Mouse (Mus musculus) limb, embryonic 12.5 days (tissue): ENCODE data around the gene Reep3. TPM values are rescaled to one million over a fixed set of nuclear protein-coding genes. Genes with fewer than 3 reads are reported as not detected.

ENCODE experiments used
- ATAC-seq: fragments of 200-750 bp; cut with Nextera tagmentation; 2 replicates; pipeline ENCODE4 v1.8.0; 2017; ENCODE audit warnings: low read depth, moderate TSS enrichment; ENCODE audit not compliant: insufficient number of reproducible peaks, insufficient read depth, low FRiP score, low TSS enrichment
- H3K27ac ChIP-seq: fragments of 300-500 bp; sonication (generic); 2 replicates; pipeline ENCODE4 v1.5.1; 2016; ENCODE audit warnings: mild to moderate bottlenecking, moderate library complexity
- H3K27me3 ChIP-seq: fragments of 300-500 bp; sonication (generic); 2 replicates; pipeline ENCODE4 v1.6.1; 2016; ENCODE audit warnings: mild to moderate bottlenecking, moderate library complexity
- H3K36me3 ChIP-seq: fragments of 300-500 bp; sonication (generic); 2 replicates; pipeline ENCODE4 v1.6.1; 2016; ENCODE audit warnings: mild to moderate bottlenecking, moderate library complexity
- H3K4me1 ChIP-seq: fragments of 300-500 bp; sonication (generic); replicated peaks from 2 replicates; pipeline ENCODE4 v1.6.1; 2016
- H3K4me2 ChIP-seq: fragments of 300-500 bp; sonication (generic); 2 replicates; pipeline ENCODE4 v1.6.1; 2016; ENCODE audit warnings: mild to moderate bottlenecking, moderate library complexity
- H3K4me3 ChIP-seq: fragments of 300-500 bp; sonication (generic); replicated peaks from 2 replicates; pipeline ENCODE4 v1.5.1; 2016; ENCODE audit warnings: mild to moderate bottlenecking
- H3K9ac ChIP-seq: fragments of 300-500 bp; sonication (generic); replicated peaks from 2 replicates; pipeline ENCODE4 v1.6.1; 2016; ENCODE audit warnings: mild to moderate bottlenecking, moderate library complexity
- H3K9me3 ChIP-seq: fragments of 300-500 bp; sonication (generic); 2 replicates; pipeline ENCODE4 v1.6.1; 2016; ENCODE audit warnings: mild to moderate bottlenecking, moderate library complexity
- WGBS: fragments of 180-500 bp; shearing (Covaris S2); methylation state at CpG from one replicate; pipeline ENCODE4 v1.1.7; 2016; 5-methylcytosine and 5-hydroxymethylcytosine counted together
- polyA plus RNA-seq: library from polyadenylated mRNA; unstranded; fragments of >200 nt; fragmentation: Nextera tagmentation; extraction: Ambion mirVana; gene quantifications from 2 replicates; pipeline ENCODE4 v1.2.1, GENCODE M21; 2016

The Reep3 gene
- polyA plus RNA-seq, 1 experiment from 2014 or later = 33.3 TPM

DNA sequence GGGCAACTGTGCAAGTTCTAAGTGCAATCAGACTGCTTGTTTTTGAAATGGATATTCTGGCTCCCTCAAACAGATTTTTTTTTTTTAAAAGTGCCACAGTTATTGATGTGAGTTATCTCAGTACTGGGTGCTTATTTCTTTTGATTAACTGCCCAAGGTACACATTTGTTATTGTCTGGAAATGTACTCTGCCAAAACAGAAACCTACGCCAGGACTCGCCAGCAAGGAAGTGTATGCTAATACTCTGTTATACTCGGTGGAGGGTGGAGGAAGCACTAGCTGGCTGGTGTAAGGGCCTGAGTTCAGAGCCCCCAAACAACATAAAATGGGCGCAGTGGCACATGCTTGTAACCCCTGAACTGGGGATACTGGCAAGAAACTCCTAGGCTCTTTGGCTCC lies 34.9 kb downstream of the Reep3 start:
- Histone ChIP-seq H3K4me2 (0 out of 2 replicates have a peak overlapping the region, but pooled peaks have one; percentile 21), H3K4me3 (no peak overlapping the region), H3K9ac (no peak overlapping the region), H3K27me3 (no peaks in the 10 kb centered on the region), H3K27ac (peak overlapping the region; percentile 72), H3K4me1 (peaks cover 47% of the 10 kb centered on the region), H3K36me3 (no peaks in the 10 kb centered on the region), H3K9me3 (no peaks in the 10 kb centered on the region)
- WGBS = 66% methylated on average over 4 of the region's 4 CpGs
- ATAC-seq = no peak

- Histone ChIP-seq H3K27me3 (no peaks in the 10 kb centered on the region), H3K9ac (no peak overlapping the region), H3K36me3 (no peaks in the 10 kb centered on the region), H3K4me2 (peak overlapping the region; percentile 21; the same call in 1 of the 2 replicates), H3K9me3 (no peaks in the 10 kb centered on the region), H3K4me1 (peaks cover 51% of the 10 kb centered on the region), H3K4me3 (no peak overlapping the region), H3K27ac (peak overlapping the region; percentile 72)
- WGBS = 68% methylated on average over 10 of the region's 10 CpGs
- no peak for ATAC-seq
Observed at GRCm38 (mm10) chr10:67061367-67061801, 35.4 kb downstream of the Reep3 start.

GRCm38 (mm10) chr10:67058702-67059101 lies 38.0 kb downstream of the Reep3 start:
- H3K4me2 ChIP-seq = no peak overlapping the region
- WGBS = 59% methylated on average over 6 of the region's 6 CpGs
- no peaks in the 10 kb centered on the region for H3K36me3 ChIP-seq
- no peak overlapping the region for H3K4me3 ChIP-seq
- no peak overlapping the region for H3K9ac ChIP-seq
- H3K9me3 ChIP-seq = no peaks in the 10 kb centered on the region
- no peak overlapping the region for H3K27ac ChIP-seq
- no peaks in the 10 kb centered on the region for H3K27me3 ChIP-seq
- no peak for ATAC-seq
- peaks cover 55% of the 10 kb centered on the region for H3K4me1 ChIP-seq

- H3K9me3 ChIP-seq = no peaks in the 10 kb centered on the region
- H3K27ac ChIP-seq = no peak overlapping the region
- peaks cover 59% of the 10 kb centered on the region for H3K4me1 ChIP-seq
- H3K9ac ChIP-seq = no peak overlapping the region
- 81% methylated on average over 7 of the region's 7 CpGs for WGBS
- no peak overlapping the region for H3K4me2 ChIP-seq
- H3K4me3 ChIP-seq = no peak overlapping the region
- no peaks in the 10 kb centered on the region for H3K36me3 ChIP-seq
- H3K27me3 ChIP-seq = no peaks in the 10 kb centered on the region
- ATAC-seq = no peak
Observed at GRCm38 (mm10) chr10:67058297-67058696, 38.4 kb downstream of the Reep3 start.

DNA sequence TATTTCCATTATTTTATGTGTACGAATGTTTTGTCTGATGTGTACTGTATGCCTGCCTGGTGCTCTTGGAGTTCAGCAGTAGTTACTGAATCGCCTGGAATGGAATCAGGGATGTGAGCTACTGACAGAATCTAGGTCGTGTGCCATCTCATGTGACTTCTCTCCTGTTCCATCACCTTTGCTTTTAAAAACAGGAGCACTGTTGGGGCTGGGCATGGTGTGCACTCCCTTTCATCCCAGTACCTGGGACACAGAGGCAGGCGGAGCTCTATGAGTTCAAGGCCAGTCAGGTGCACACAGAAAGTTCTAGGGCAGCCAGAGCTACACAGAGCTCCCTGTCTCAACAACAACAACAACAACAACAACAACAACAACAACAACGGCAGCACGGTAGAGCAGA lies 39.0 kb downstream of the Reep3 start:
- no peak for ATAC-seq
- no peaks in the 10 kb centered on the region for H3K27me3 ChIP-seq
- no peak overlapping the region for H3K27ac ChIP-seq
- no peak overlapping the region for H3K4me2 ChIP-seq
- peaks cover 64% of the 10 kb centered on the region for H3K4me1 ChIP-seq
- H3K9me3 ChIP-seq = no peaks in the 10 kb centered on the region
- H3K9ac ChIP-seq = no peak overlapping the region
- H3K4me3 ChIP-seq = no peak overlapping the region
- H3K36me3 ChIP-seq = no peaks in the 10 kb centered on the region
- WGBS = 91% methylated on average over 6 of the region's 6 CpGs

GRCm38 (mm10) chr10:67057208-67057607 lies 39.5 kb downstream of the Reep3 start:
- Histone ChIP-seq H3K9ac (no peak overlapping the region), H3K27ac (no peak overlapping the region), H3K9me3 (no peaks in the 10 kb centered on the region), H3K4me1 (peaks cover 69% of the 10 kb centered on the region), H3K36me3 (no peaks in the 10 kb centered on the region), H3K4me3 (no peak overlapping the region), H3K4me2 (no peak overlapping the region), H3K27me3 (no peaks in the 10 kb centered on the region)
- no peak for ATAC-seq

- H3K36me3 ChIP-seq = no peaks in the 10 kb centered on the region
- peaks cover 67% of the 10 kb centered on the region for H3K4me1 ChIP-seq
- H3K4me2 ChIP-seq = 0 out of 2 replicates have a peak overlapping the region, but pooled peaks have one; percentile 0
- H3K4me3 ChIP-seq = no peak overlapping the region
- no peak for ATAC-seq
- WGBS = 44% methylated on average over 17 of the region's 17 CpGs
- H3K27ac ChIP-seq = peak overlapping the region; percentile 87
- no peaks in the 10 kb centered on the region for H3K9me3 ChIP-seq
- H3K27me3 ChIP-seq = no peaks in the 10 kb centered on the region
- no peak overlapping the region for H3K9ac ChIP-seq
Observed at GRCm38 (mm10) chr10:67055867-67056856, 40.6 kb downstream of the Reep3 start.

DNA sequence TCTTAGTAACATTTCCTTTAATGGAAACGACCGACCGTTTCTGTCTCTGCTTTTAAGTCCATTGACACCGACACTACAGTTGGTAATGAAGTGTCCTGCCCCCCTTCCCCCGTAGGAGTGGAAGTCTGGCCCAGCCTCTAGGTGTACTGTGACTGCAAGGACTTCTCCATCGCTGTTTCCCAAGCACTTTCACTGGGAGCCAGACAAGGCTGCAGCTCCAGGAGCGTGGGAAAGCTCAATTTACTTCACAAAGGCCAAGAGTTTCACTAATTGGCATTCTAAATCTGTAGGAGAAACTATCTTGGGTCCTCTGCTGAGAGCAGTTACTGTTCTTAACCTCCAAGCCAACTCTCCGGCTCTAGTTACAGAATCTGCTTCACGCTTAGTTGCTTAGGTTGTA lies 43.3 kb downstream of the Reep3 start:
- no peak overlapping the region; the same call in 1 of the 2 replicates for H3K27ac ChIP-seq
- 20% methylated on average over 9 of the region's 9 CpGs for WGBS
- H3K27me3 ChIP-seq = no peaks in the 10 kb centered on the region
- no peak for ATAC-seq
- H3K4me1 ChIP-seq = peaks cover 62% of the 10 kb centered on the region
- H3K4me2 ChIP-seq = no peak overlapping the region
- no peak overlapping the region for H3K9ac ChIP-seq
- H3K9me3 ChIP-seq = no peaks in the 10 kb centered on the region
- H3K4me3 ChIP-seq = no peak overlapping the region
- no peaks in the 10 kb centered on the region for H3K36me3 ChIP-seq

GRCm38 (mm10) chr10:67052429-67052828 lies 44.3 kb downstream of the Reep3 start:
- no peaks in the 10 kb centered on the region for H3K27me3 ChIP-seq
- H3K9me3 ChIP-seq = no peaks in the 10 kb centered on the region
- ATAC-seq = no peak
- 0 out of 2 replicates have a peak overlapping the region, but pooled peaks have one; percentile 35 for H3K27ac ChIP-seq
- H3K4me3 ChIP-seq = no peak overlapping the region
- H3K9ac ChIP-seq = no peak overlapping the region
- 68% methylated on average over 9 of the region's 9 CpGs for WGBS
- no peaks in the 10 kb centered on the region for H3K36me3 ChIP-seq
- H3K4me2 ChIP-seq = no peak overlapping the region
- peaks cover 62% of the 10 kb centered on the region for H3K4me1 ChIP-seq

GRCm38 (mm10) chr10:67051466-67051865 lies 45.3 kb downstream of the Reep3 start:
- no peak overlapping the region for H3K4me2 ChIP-seq
- no peak overlapping the region for H3K9ac ChIP-seq
- no peaks in the 10 kb centered on the region for H3K36me3 ChIP-seq
- WGBS = 55% methylated on average over 5 of the region's 5 CpGs
- H3K27me3 ChIP-seq = no peaks in the 10 kb centered on the region
- H3K9me3 ChIP-seq = no peaks in the 10 kb centered on the region
- no peak overlapping the region for H3K4me3 ChIP-seq
- peaks cover 57% of the 10 kb centered on the region for H3K4me1 ChIP-seq
- no peak for ATAC-seq
- peak overlapping the region; percentile 64 for H3K27ac ChIP-seq

DNA sequence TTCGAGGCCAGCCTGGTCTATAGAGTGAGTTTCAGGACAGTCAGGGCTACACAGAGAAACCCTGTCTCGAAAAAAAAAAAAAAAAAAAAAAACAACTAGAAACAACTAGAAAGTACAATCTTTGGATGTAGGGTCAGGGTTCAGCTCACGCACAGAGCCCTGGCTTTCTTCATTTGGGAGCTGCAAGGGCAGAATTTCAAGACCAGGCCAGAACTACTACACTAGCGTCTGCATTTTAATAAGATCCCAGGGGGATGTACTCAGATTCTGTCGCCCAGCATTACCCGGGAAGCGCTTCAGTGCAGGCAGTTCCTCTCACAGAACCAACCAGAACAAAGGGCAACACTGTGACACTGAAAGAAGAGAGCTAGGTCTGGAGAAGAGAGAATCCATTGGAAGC lies 46.0 kb downstream of the Reep3 start:
- Histone ChIP-seq H3K9me3 (no peaks in the 10 kb centered on the region), H3K4me2 (no peak overlapping the region), H3K27ac (peak overlapping the region; percentile 64), H3K4me3 (no peak overlapping the region), H3K36me3 (no peaks in the 10 kb centered on the region), H3K4me1 (peaks cover 53% of the 10 kb centered on the region), H3K9ac (no peak overlapping the region), H3K27me3 (no peaks in the 10 kb centered on the region)
- no peak for ATAC-seq
- WGBS = 60% methylated on average over 6 of the region's 7 CpGs
